Mouse (Mus musculus) MEL (cell line): Measurements from ENCODE around the gene Syt11. TPM values are rescaled to one million over a fixed set of nuclear protein-coding genes. Genes with fewer than 3 reads are reported as not detected.
A peak's percentile ranks its signal among the peaks of the same experiment; 100 is the strongest.

Experiments used
- DNase-seq: peaks from one replicate; pipeline ENCODE4 v3.0.0; 2011; ENCODE audit warnings: low read depth, low spot score
- H3K27ac ChIP-seq: 2 replicates; pipeline ENCODE4 v1.5.1; 2012; ENCODE audit warnings: low read depth, mild to moderate bottlenecking, control low read depth, low read length, moderate library complexity; ENCODE audit not compliant: control insufficient read depth
- H3K27me3 ChIP-seq, 2 experiments: fragments of 150-350 bp in 1 of 2; sonication (generic) in 1 of 2; 2 replicates each; pipeline ENCODE4 v1.6.1; 2012; ENCODE audit warnings: low read length in 2 of 2, mild to moderate bottlenecking in 2 of 2, improper control_type of control experiment in 1 of 2, moderate library complexity in 1 of 2; ENCODE audit not compliant: insufficient read depth in 2 of 2, control insufficient read depth in 1 of 2
- H3K36me3 ChIP-seq, 2 experiments: 2 replicates each; pipeline ENCODE4 v1.6.1; 2012 to 2014; ENCODE audit warnings: low read length in 2 of 2, improper control_type of control experiment in 1 of 2, inconsistent platforms in 1 of 2, mild to moderate bottlenecking in 1 of 2; ENCODE audit not compliant: insufficient read depth in 2 of 2, control insufficient read depth in 1 of 2
- H3K4me1 ChIP-seq, 2 experiments: fragments of 150-350 bp in 1 of 2; sonication (generic) in 1 of 2; 2 replicates each; pipeline ENCODE4 v1.6.1; 2012; ENCODE audit warnings: low read length in 2 of 2, improper control_type of control experiment in 1 of 2, mild to moderate bottlenecking in 1 of 2; ENCODE audit not compliant: insufficient read depth in 2 of 2, control insufficient read depth in 1 of 2
- H3K4me3 ChIP-seq, 2 experiments: fragments of 150-350 bp in 1 of 2; sonication (generic) in 1 of 2; 2 replicates each; pipeline ENCODE4 v1.5.1; 2012; ENCODE audit warnings: low read depth in 2 of 2, low read length in 2 of 2, mild to moderate bottlenecking in 2 of 2, moderate library complexity in 2 of 2, control low read depth in 1 of 2, improper control_type of control experiment in 1 of 2; ENCODE audit not compliant: control insufficient read depth in 1 of 2, insufficient read depth in 1 of 2
- H3K79me2 ChIP-seq: 2 replicates; pipeline ENCODE4 v1.6.1; 2012; ENCODE audit warnings: mild to moderate bottlenecking, low read length, moderate library complexity; ENCODE audit not compliant: control insufficient read depth, poor library complexity, insufficient read depth
- H3K9ac ChIP-seq: 2 replicates; pipeline ENCODE4 v1.6.1; 2012; ENCODE audit warnings: low read depth, mild to moderate bottlenecking, control low read depth, low read length, moderate library complexity; ENCODE audit not compliant: control insufficient read depth, poor library complexity, severe bottlenecking
- H3K9me3 ChIP-seq: fragments of 150-350 bp; sonication (generic); replicated peaks from 2 replicates; pipeline ENCODE4 v1.6.1; 2012; ENCODE audit warnings: mild to moderate bottlenecking, low read length, improper control_type of control experiment, moderate library complexity; ENCODE audit not compliant: insufficient read depth
- BHLHE40 ChIP-seq: IDR thresholded peaks from 2 replicates; pipeline ENCODE4 v1.6.1; 2012; ENCODE audit warnings: low read depth, mild to moderate bottlenecking, inconsistent platforms, low read length, improper control_type of control experiment, borderline replicate concordance
- CHD1 ChIP-seq: IDR thresholded peaks from 2 replicates; pipeline ENCODE4 v1.6.1; 2012; ENCODE audit warnings: low read depth, mild to moderate bottlenecking, inconsistent platforms, low read length, improper control_type of control experiment
- CTCF ChIP-seq, 3 experiments: IDR thresholded peaks in 2 of 3; conservative IDR thresholded peaks in 1 of 3; 2 replicates each; pipeline ENCODE4 v1.5.1; 2011 to 2012; ENCODE audit warnings: low read length in 3 of 3, low read depth in 2 of 3, mild to moderate bottlenecking in 2 of 3, improper control_type of control experiment in 1 of 3, inconsistent platforms in 1 of 3, mixed read lengths in 1 of 3, moderate library complexity in 1 of 3; ENCODE audit not compliant: control insufficient read depth in 1 of 3, insufficient read depth in 1 of 3, poor library complexity in 1 of 3, severe bottlenecking in 1 of 3
- E2F4 ChIP-seq: IDR thresholded peaks from 2 replicates; pipeline ENCODE4 v1.6.1; 2011; ENCODE audit warnings: low read depth, low read length, improper control_type of control experiment, borderline replicate concordance
- ELF1 ChIP-seq: IDR thresholded peaks from 2 replicates; pipeline ENCODE4 v1.6.1; 2014; ENCODE audit warnings: low read depth, mild to moderate bottlenecking, inconsistent platforms, low read length, improper control_type of control experiment, moderate library complexity
- ETS1 ChIP-seq: IDR thresholded peaks from 2 replicates; pipeline ENCODE4 v1.6.1; 2012; ENCODE audit warnings: low read depth, mild to moderate bottlenecking, inconsistent platforms, low read length, improper control_type of control experiment, moderate library complexity
- HCFC1 ChIP-seq: IDR thresholded peaks from 2 replicates; pipeline ENCODE4 v1.6.1; 2012; ENCODE audit warnings: low read depth, mild to moderate bottlenecking, inconsistent platforms, low read length, improper control_type of control experiment, moderate library complexity
- JUND ChIP-seq: IDR thresholded peaks from 2 replicates; pipeline ENCODE4 v1.6.1; 2011; ENCODE audit warnings: low read depth, mild to moderate bottlenecking, improper control_type of control experiment, low read length
- KAT2A ChIP-seq: conservative IDR thresholded peaks from 2 replicates; pipeline ENCODE4 v1.6.1; 2012; ENCODE audit warnings: low read depth, low read length, improper control_type of control experiment, inconsistent platforms
- MAX ChIP-seq: IDR thresholded peaks from 2 replicates; pipeline ENCODE4 v1.6.1; 2011; ENCODE audit warnings: low read length, improper control_type of control experiment
- MAZ ChIP-seq: IDR thresholded peaks from 2 replicates; pipeline ENCODE4 v1.6.1; 2012; ENCODE audit warnings: low read depth, mild to moderate bottlenecking, inconsistent platforms, low read length, improper control_type of control experiment
- MXI1 ChIP-seq: IDR thresholded peaks from 2 replicates; pipeline ENCODE4 v1.6.1; 2011; ENCODE audit warnings: mild to moderate bottlenecking, low read depth, low read length, improper control_type of control experiment
- NELFE ChIP-seq: IDR thresholded peaks from 2 replicates; pipeline ENCODE4 v1.6.1; 2011; ENCODE audit warnings: low read depth, low read length, improper control_type of control experiment
- NRF1 ChIP-seq: IDR thresholded peaks from 2 replicates; pipeline ENCODE4 v1.6.1; 2014; ENCODE audit warnings: low read depth, mild to moderate bottlenecking, inconsistent platforms, low read length, improper control_type of control experiment, moderate library complexity; ENCODE audit not compliant: poor library complexity, insufficient read depth, severe bottlenecking
- POLR2A ChIP-seq, 2 experiments: IDR thresholded peaks; 2 replicates each; pipeline ENCODE4 v1.6.1; 2011 to 2012; ENCODE audit warnings: low read length in 2 of 2, mild to moderate bottlenecking in 2 of 2, control low read depth in 1 of 2, improper control_type of control experiment in 1 of 2, low read depth in 1 of 2, moderate library complexity in 1 of 2; ENCODE audit not compliant: control insufficient read depth in 1 of 2, insufficient read depth in 1 of 2, poor library complexity in 1 of 2
- POLR2AphosphoS2 ChIP-seq: IDR thresholded peaks from 2 replicates; pipeline ENCODE4 v1.6.1; 2011; ENCODE audit warnings: low read length, improper control_type of control experiment
- POLR2AphosphoS5 ChIP-seq: IDR thresholded peaks from 2 replicates; pipeline ENCODE4 v1.6.1; 2012; ENCODE audit warnings: low read depth, borderline replicate concordance, mild to moderate bottlenecking, inconsistent platforms, low read length, moderate library complexity, mixed read lengths
- SIN3A ChIP-seq: IDR thresholded peaks from 2 replicates; pipeline ENCODE4 v1.6.1; 2012; ENCODE audit warnings: low read length, improper control_type of control experiment, inconsistent platforms
- SMC3 ChIP-seq: IDR thresholded peaks from 2 replicates; pipeline ENCODE4 v1.6.1; 2011; ENCODE audit warnings: low read depth, low read length, improper control_type of control experiment
- TBP ChIP-seq: IDR thresholded peaks from 2 replicates; pipeline ENCODE4 v1.8.0; 2011; ENCODE audit warnings: low read depth, low read length, improper control_type of control experiment
- TCF12 ChIP-seq: IDR thresholded peaks from 2 replicates; pipeline ENCODE4 v1.6.1; 2014; ENCODE audit warnings: low read depth, mild to moderate bottlenecking, inconsistent platforms, low read length, improper control_type of control experiment, moderate library complexity
- UBTF ChIP-seq: IDR thresholded peaks from 2 replicates; pipeline ENCODE4 v1.6.1; 2012; ENCODE audit warnings: low read depth, mild to moderate bottlenecking, inconsistent platforms, low read length, improper control_type of control experiment, moderate library complexity, borderline replicate concordance; ENCODE audit not compliant: insufficient read depth
- USF1 ChIP-seq: IDR thresholded peaks from 2 replicates; pipeline ENCODE4 v1.6.1; 2014; ENCODE audit warnings: low read depth, mild to moderate bottlenecking, inconsistent platforms, low read length, improper control_type of control experiment, moderate library complexity
- ZC3H11A ChIP-seq: IDR thresholded peaks from 2 replicates; pipeline ENCODE4 v1.6.1; 2012; ENCODE audit warnings: low read depth, mild to moderate bottlenecking, inconsistent platforms, low read length, improper control_type of control experiment
- ZMIZ1 ChIP-seq: IDR thresholded peaks from 2 replicates; pipeline ENCODE4 v1.6.1; 2012; ENCODE audit warnings: low read depth, mild to moderate bottlenecking, inconsistent platforms, low read length, improper control_type of control experiment, moderate library complexity
- ZNF384 ChIP-seq: IDR thresholded peaks from 2 replicates; pipeline ENCODE4 v1.6.1; 2012; ENCODE audit warnings: low read depth, mild to moderate bottlenecking, inconsistent platforms, low read length, improper control_type of control experiment
- polyA plus RNA-seq, 2 experiments: library from polyadenylated mRNA; stranded (reverse) in 1 of 2; unstranded in 1 of 2; fragments of >175 nt in 1 of 2; fragments of >200 nt in 1 of 2; gene quantifications; 2 replicates each; pipeline versions ENCODE4 v1.2.1 to v1.2.4; 2012; ENCODE audit warnings: low replicate concordance in 2 of 2, low read depth in 1 of 2; ENCODE audit not compliant: insufficient read length in 2 of 2, insufficient read depth in 1 of 2, missing spikeins in 1 of 2
- total RNA-seq: library from RNA; depleted of rRNA; stranded (reverse); fragments of 300-350 nt; gene quantifications from 2 replicates; pipeline ENCODE4 v1.2.3, GENCODE M21; 2012

Gene Syt11
- total and polyA plus RNA-seq, 3 experiments, result 0.19 to 1.4 TPM; not detected in 1

GRCm38 (mm10) chr3:88717198-88717798 lies 57.7 kb downstream of the Syt11 start:
- peak overlapping the region; percentile 95 to 98 for H3K4me3 ChIP-seq
- DNase-seq, result peak; percentile 66
- H3K36me3 ChIP-seq, result peaks cover 17 to 33% of the 10 kb centered on the region in 2 experiments
- peaks cover 19 to 20% of the 10 kb centered on the region in 2 experiments for H3K4me1 ChIP-seq
- H3K27me3 ChIP-seq, result no peaks in the 10 kb centered on the region
- H3K27ac ChIP-seq, result peak overlapping the region; percentile 69
- peak overlapping the region; percentile 92 for H3K9ac ChIP-seq
- 0 out of 2 replicates have a peak, but pooled peaks have one; percentile 43 for TF ChIP-seq HCFC1
- TF ChIP-seq NELFE, result no peak; the same call in 1 of the 2 replicates
- TF ChIP-seq ELF1, result 0 out of 2 replicates have a peak, but pooled peaks have one; percentile 17
- TF ChIP-seq SMC3, result no peak
- TF ChIP-seq SIN3A, result peak; percentile 59; the same call in 1 of the 2 replicates
- no peak for TF ChIP-seq MAX
- TF ChIP-seq JUND, result no peak
- peak; percentile 2; the same call in 1 of the 2 replicates for TF ChIP-seq TBP
- no peak for TF ChIP-seq KAT2A
- no peak; the same call in 1 of the 2 replicates for TF ChIP-seq CHD1
- no peaks in the 10 kb centered on the region for H3K9me3 ChIP-seq
- peaks cover 8% of the 10 kb centered on the region; the same call in 1 of the 2 replicates for H3K79me2 ChIP-seq

GRCm38 (mm10) chr3:88716399-88717197 lies 58.4 kb downstream of the Syt11 start, which contains the start of gene Rit1:
TSS of gene Rit1 (plus strand) at chr3:88716838.
- no peaks in the 10 kb centered on the region for H3K9me3 ChIP-seq
- peaks cover 23 to 33% of the 10 kb centered on the region in 2 experiments for H3K36me3 ChIP-seq
- H3K27ac ChIP-seq, result peak within 1 kb of the TSS; percentile 69
- H3K27me3 ChIP-seq, result no peaks in the 10 kb centered on the region
- H3K4me1 ChIP-seq, result peaks cover 19 to 20% of the 10 kb centered on the region in 2 experiments
- peak within 1 kb of the TSS; percentile 95 to 98 for H3K4me3 ChIP-seq
- TF ChIP-seq HCFC1 (peak; percentile 58), SIN3A (peak; percentile 87), MAZ (peak; percentile 78), CTCF (IDR thresholded peaks at IDR 0.05 in 2 of 3, conservative IDR thresholded peaks at IDR 0.05 in 1 of 3; ENCODE audit: control insufficient read depth in 1 of 3, insufficient read depth in 1 of 3, low read depth in 2 of 3, low read length in 3 of 3, poor library complexity in 1 of 3, severe bottlenecking in 1 of 3) (0 out of 6 replicates have a peak, but pooled peaks of 1 of the 3 experiments have one; percentile 6), NELFE (peak; percentile 73), ETS1 (peak; percentile 66), ZC3H11A (no peak), MXI1 (peak; percentile 87), POLR2A (IDR thresholded peaks at IDR 0.05; ENCODE audit: control insufficient read depth in 1 of 2, insufficient read depth in 1 of 2, low read depth in 1 of 2, low read length in 2 of 2, poor library complexity in 1 of 2) (peak; percentile 51 to 75; a peak in 3 of 4 replicates), UBTF (0 out of 2 replicates have a peak, but pooled peaks have one; percentile 50), POLR2AphosphoS5 (0 out of 2 replicates have a peak, but pooled peaks have one; percentile 33), JUND (no peak), TCF12 (peak; percentile 16; the same call in 1 of the 2 replicates), ZMIZ1 (peak; percentile 73; the same call in 1 of the 2 replicates), ZNF384 (no peak), POLR2AphosphoS2 (peak; percentile 77; the same call in 1 of the 2 replicates), NRF1 (0 out of 2 replicates have a peak, but pooled peaks have one; percentile 18), E2F4 (peak; percentile 52; the same call in 1 of the 2 replicates), BHLHE40 (no peak), USF1 (peak; percentile 53; the same call in 1 of the 2 replicates), ELF1 (no peak), TBP (no peak), MAX (peak; percentile 63)
- TF ChIP-seq, all 39 proteins: peak for 17
- DNase-seq, result peak; percentile 95
- Histone ChIP-seq H3K79me2 (peaks cover 8% of the 10 kb centered on the region; the same call in 1 of the 2 replicates), H3K9ac (peak within 1 kb of the TSS; percentile 92)
